Mouse (Mus musculus) liver, adult 2 months (tissue): ENCODE data around the gene Slc16a10. TPM values are rescaled to one million over a fixed set of nuclear protein-coding genes. Genes with fewer than 3 reads are reported as not detected.

Source experiments
- DNase-seq: peaks from one replicate; pipeline ENCODE4 v3.0.0-alpha.2; 2011; ENCODE audit warnings: low read depth, low spot score; ENCODE audit errors: extremely low read depth
- H3K27ac ChIP-seq: fragments of 200-500 bp; replicated peaks from 2 replicates; pipeline ENCODE4 v1.5.1; 2012; ENCODE audit warnings: low read depth, mild to moderate bottlenecking, control low read depth, inconsistent platforms, low read length; ENCODE audit not compliant: insufficient read depth
- H3K27me3 ChIP-seq: fragments of 200-500 bp; 2 replicates; pipeline ENCODE4 v1.6.1; 2012; ENCODE audit warnings: mild to moderate bottlenecking, moderate library complexity, low read length, inconsistent platforms; ENCODE audit not compliant: control insufficient read depth, insufficient read depth
- H3K36me3 ChIP-seq: fragments of 200-500 bp; 2 replicates; pipeline ENCODE4 v1.6.1; 2012; ENCODE audit warnings: low read length, inconsistent platforms; ENCODE audit not compliant: control insufficient read depth, insufficient read depth
- H3K4me1 ChIP-seq: fragments of 200-500 bp; 2 replicates; pipeline ENCODE4 v1.6.1; 2011; ENCODE audit warnings: low read length; ENCODE audit not compliant: control insufficient read depth, insufficient read depth
- H3K4me3 ChIP-seq: fragments of 200-500 bp; 2 replicates; pipeline ENCODE4 v1.5.1; 2011; ENCODE audit warnings: low read depth, mild to moderate bottlenecking, control low read depth, low read length, moderate library complexity; ENCODE audit not compliant: insufficient read depth
- H3K79me2 ChIP-seq: fragments of 200-500 bp; 2 replicates; pipeline ENCODE4 v1.6.1; 2012; ENCODE audit warnings: inconsistent platforms, mild to moderate bottlenecking, low read length, moderate library complexity; ENCODE audit not compliant: control insufficient read depth, insufficient read depth
- H3K9ac ChIP-seq: fragments of 200-500 bp; 2 replicates; pipeline ENCODE4 v1.6.1; 2012; ENCODE audit warnings: low read depth, mild to moderate bottlenecking, control low read depth, inconsistent platforms, low read length
- CTCF ChIP-seq: fragments of 200-500 bp; IDR thresholded peaks from 2 replicates; pipeline ENCODE4 v1.5.1; 2011; ENCODE audit warnings: low read depth, low read length, control low read depth
- POLR2A ChIP-seq: fragments of 200-500 bp; IDR thresholded peaks from 2 replicates; pipeline ENCODE4 v1.6.1; 2011; ENCODE audit warnings: low read length, control low read depth; ENCODE audit not compliant: insufficient read depth; ENCODE audit errors: extremely low read depth
- whole genome bisulfite sequencing: fragments of 180-500 bp; shearing (Covaris S2); methylation state at CpG from one replicate; pipeline ENCODE4 v1.1.7; 2018; 5-methylcytosine and 5-hydroxymethylcytosine counted together
- polyA plus RNA-seq: library from polyadenylated mRNA; depleted of rRNA; stranded (reverse); fragments of >200 nt; gene quantifications from 2 replicates; pipeline ENCODE4 v1.2.3, GENCODE M21; 2012
- total RNA-seq: library from RNA; depleted of rRNA; stranded (reverse); fragments of >200 nt; gene quantifications from 2 replicates; pipeline ENCODE4 v1.2.3, GENCODE M21; 2014

The Slc16a10 gene
- total and polyA plus RNA-seq, 2 experiments: 61.4 to 76.0 TPM

GRCm38 (mm10) chr10:40041339-40041738 lies 100.7 kb downstream of the Slc16a10 start:
- 10% methylated on average over 4 of the region's 4 CpGs for WGBS
- no peak overlapping the region for H3K9ac ChIP-seq
- H3K27me3 ChIP-seq: no peaks in the 10 kb centered on the region
- peak; percentile 60 for DNase-seq
- TF ChIP-seq POLR2A (no peak), CTCF (peak; percentile 85)
- no peaks in the 10 kb centered on the region for H3K4me1 ChIP-seq
- H3K4me3 ChIP-seq: no peak overlapping the region
- H3K79me2 ChIP-seq: peaks cover 6% of the 10 kb centered on the region; the same call in 1 of the 2 replicates
- peaks cover 18% of the 10 kb centered on the region for H3K36me3 ChIP-seq
- H3K27ac ChIP-seq: no peak overlapping the region

GRCm38 (mm10) chr10:40036686-40037560 lies 105.1 kb downstream of the Slc16a10 start:
- Histone ChIP-seq H3K4me3 (no peak overlapping the region), H3K27ac (no peak overlapping the region), H3K4me1 (no peaks in the 10 kb centered on the region), H3K36me3 (peaks cover 39% of the 10 kb centered on the region), H3K9ac (no peak overlapping the region), H3K27me3 (no peaks in the 10 kb centered on the region), H3K79me2 (no peaks in the 10 kb centered on the region)
- DNase-seq: no peak
- TF ChIP-seq CTCF: no peak
- no peak for TF ChIP-seq POLR2A
- WGBS: 80% methylated on average over 24 of the region's 24 CpGs

- Histone ChIP-seq H3K27ac (no peak overlapping the region), H3K9ac (no peak overlapping the region), H3K4me1 (no peaks in the 10 kb centered on the region), H3K36me3 (peaks cover 36% of the 10 kb centered on the region), H3K27me3 (no peaks in the 10 kb centered on the region), H3K79me2 (no peaks in the 10 kb centered on the region), H3K4me3 (no peak overlapping the region)
- WGBS: 97% methylated on average over 6 of the region's 6 CpGs
- DNase-seq: no peak
- no peak for TF ChIP-seq POLR2A
- no peak for TF ChIP-seq CTCF
These were observed 107.1 kb downstream of the Slc16a10 start for GRCm38 (mm10) chr10:40034956-40035355.

GRCm38 (mm10) chr10:40032897-40033296 lies 109.2 kb downstream of the Slc16a10 start:
- Histone ChIP-seq H3K36me3 (peaks cover 32% of the 10 kb centered on the region), H3K9ac (no peak overlapping the region), H3K4me3 (no peak overlapping the region), H3K27ac (no peak overlapping the region), H3K79me2 (no peaks in the 10 kb centered on the region), H3K4me1 (no peaks in the 10 kb centered on the region), H3K27me3 (no peaks in the 10 kb centered on the region)
- 36% methylated on average over 2 of the region's 2 CpGs for WGBS
- no peak for DNase-seq
- TF ChIP-seq CTCF (no peak), POLR2A (no peak)

GRCm38 (mm10) chr10:40030716-40031115 lies 111.3 kb downstream of the Slc16a10 start:
- Histone ChIP-seq H3K4me3 (no peak overlapping the region), H3K4me1 (no peaks in the 10 kb centered on the region), H3K36me3 (peaks cover 16% of the 10 kb centered on the region), H3K9ac (no peak overlapping the region), H3K27me3 (no peaks in the 10 kb centered on the region), H3K79me2 (no peaks in the 10 kb centered on the region), H3K27ac (no peak overlapping the region)
- 97% methylated on average over 6 of the region's 6 CpGs for WGBS
- no peak for DNase-seq
- TF ChIP-seq CTCF (no peak), POLR2A (no peak)

- Histone ChIP-seq H3K9ac (no peak overlapping the region), H3K4me3 (no peak overlapping the region), H3K27ac (no peak overlapping the region), H3K36me3 (peaks cover 6% of the 10 kb centered on the region), H3K4me1 (no peaks in the 10 kb centered on the region; the same call in 1 of the 2 replicates), H3K79me2 (no peaks in the 10 kb centered on the region), H3K27me3 (no peaks in the 10 kb centered on the region)
- TF ChIP-seq CTCF (no peak), POLR2A (no peak)
- 81% methylated on average over 2 of the region's 2 CpGs for WGBS
- no peak for DNase-seq
These were observed 112.4 kb downstream of the Slc16a10 start for GRCm38 (mm10) chr10:40029610-40030009.
